Mouse (Mus musculus) myocyte (in vitro differentiated cells): ENCODE data around the gene Cfi. TPM values are rescaled to one million over a fixed set of nuclear protein-coding genes. Genes with fewer than 3 reads are reported as not detected.

Source experiments
- H3K27me3 ChIP-seq: one replicate; pipeline ENCODE4 v1.6.1; 2011; ENCODE audit not compliant: control insufficient read depth, insufficient read depth, insufficient read length
- H3K36me3 ChIP-seq: one replicate; pipeline ENCODE4 v1.6.1; 2011; ENCODE audit not compliant: control insufficient read depth, insufficient read depth
- H3K4me2 ChIP-seq: one replicate; pipeline ENCODE4 v1.6.1; 2011; ENCODE audit warnings: low read depth, control low read depth
- H3K4me3 ChIP-seq: one replicate; pipeline ENCODE4 v1.5.1; 2011; ENCODE audit warnings: mild to moderate bottlenecking, control low read depth, moderate library complexity
- H3K79me2 ChIP-seq: one replicate; pipeline ENCODE4 v1.6.1; 2011; ENCODE audit not compliant: control insufficient read depth, insufficient read depth
- H3ac ChIP-seq: one replicate; pipeline ENCODE4 v1.6.1; 2011; ENCODE audit not compliant: control insufficient read depth, insufficient read length
- CEBPB ChIP-seq: IDR thresholded peaks from 2 replicates; pipeline ENCODE4 v1.6.1; 2011; ENCODE audit warnings: mild to moderate bottlenecking, moderate library complexity; ENCODE audit not compliant: poor library complexity, insufficient read depth, severe bottlenecking
- E2F4 ChIP-seq: IDR thresholded peaks from one replicate; pipeline ENCODE4 v1.6.1; 2011; ENCODE audit warnings: mild to moderate bottlenecking, control low read depth, moderate library complexity; ENCODE audit not compliant: insufficient read depth
- MAX ChIP-seq: IDR thresholded peaks from one replicate; pipeline ENCODE4 v1.6.1; 2011; ENCODE audit warnings: low read depth, mild to moderate bottlenecking, control low read depth
- MYOD1 ChIP-seq, 3 experiments: IDR thresholded peaks; one replicate each; pipeline ENCODE4 v1.6.1; 2011; ENCODE audit warnings: control low read depth in 2 of 3, low read depth in 2 of 3, mild to moderate bottlenecking in 2 of 3, moderate library complexity in 1 of 3; ENCODE audit not compliant: insufficient read length in 2 of 3, control insufficient read depth in 1 of 3
- MYOG ChIP-seq, 3 experiments: IDR thresholded peaks; one replicate each; pipeline ENCODE4 v1.6.1; 2011; ENCODE audit warnings: control low read depth in 2 of 3, low read depth in 2 of 3, mild to moderate bottlenecking in 2 of 3; ENCODE audit not compliant: insufficient read length in 2 of 3, control insufficient read depth in 1 of 3, insufficient read depth in 1 of 3
- POLR2A ChIP-seq: IDR thresholded peaks from one replicate; pipeline ENCODE4 v1.6.1; 2011; ENCODE audit warnings: low read depth, mild to moderate bottlenecking, control low read depth, moderate library complexity; ENCODE audit not compliant: insufficient read length
- POLR2AphosphoS2 ChIP-seq: IDR thresholded peaks from one replicate; pipeline ENCODE4 v1.6.1; 2011; ENCODE audit warnings: low read depth, control low read depth; ENCODE audit not compliant: insufficient read length
- REST ChIP-seq: IDR thresholded peaks from one replicate; pipeline ENCODE4 v1.6.1; 2011; ENCODE audit warnings: mild to moderate bottlenecking, control low read depth, moderate library complexity; ENCODE audit not compliant: insufficient read depth, insufficient read length
- SRF ChIP-seq: IDR thresholded peaks from one replicate; pipeline ENCODE4 v1.6.1; 2011; ENCODE audit warnings: low read depth; ENCODE audit not compliant: control insufficient read depth, insufficient read length
- TCF12 ChIP-seq: IDR thresholded peaks from one replicate; pipeline ENCODE4 v1.6.1; 2011; ENCODE audit warnings: mild to moderate bottlenecking, control low read depth; ENCODE audit not compliant: poor library complexity, insufficient read depth, severe bottlenecking
- TCF3 ChIP-seq: IDR thresholded peaks from one replicate; pipeline ENCODE4 v1.6.1; 2011; ENCODE audit warnings: low read depth, control low read depth; ENCODE audit not compliant: insufficient read length
- USF1 ChIP-seq: IDR thresholded peaks from one replicate; pipeline ENCODE4 v1.6.1; 2011; ENCODE audit warnings: low read depth, mild to moderate bottlenecking, control low read depth, moderate library complexity
- polyA plus RNA-seq: library from polyadenylated mRNA; unstranded; fragments of >200 nt; fragmentation: generic; extraction: Trizol; gene quantifications from one replicate; pipeline ENCODE4 v1.2.1, GENCODE M21; 2012; ENCODE audit warnings: missing spikeins

Cfi gene
- polyA plus RNA-seq, 1 experiment, result not detected

DNA sequence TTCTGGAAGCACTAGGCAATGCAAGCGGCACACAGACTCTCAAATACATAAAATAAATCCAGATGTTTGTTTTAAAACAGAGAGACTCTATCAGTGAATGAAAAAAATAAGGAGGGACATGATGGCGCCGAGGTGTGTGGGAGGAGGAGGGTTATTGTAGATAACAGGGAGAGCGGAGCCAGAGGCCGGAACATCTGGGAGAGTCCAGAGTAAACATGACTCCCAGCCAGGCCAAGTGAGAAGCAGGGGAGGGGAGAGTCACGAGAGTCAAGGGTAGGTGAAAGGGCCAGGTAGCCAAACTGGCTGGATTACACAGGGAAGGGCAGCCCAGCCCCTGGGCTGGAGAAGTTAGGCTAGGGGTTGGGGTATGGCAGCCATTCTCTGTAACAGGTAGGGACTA, 60.9 kb downstream of the Cfi start:
- H3K4me2 ChIP-seq, result no peak overlapping the region
- H3K79me2 ChIP-seq, result no peaks in the 10 kb centered on the region
- no peak overlapping the region for H3K4me3 ChIP-seq
- H3K27me3 ChIP-seq, result no peaks in the 10 kb centered on the region
- no peak for TF ChIP-seq SRF
- TF ChIP-seq E2F4, result no peak
- no peak for TF ChIP-seq TCF3
- TF ChIP-seq TCF12, result no peak
- TF ChIP-seq REST, result no peak
- TF ChIP-seq MAX, result no peak
- H3K36me3 ChIP-seq, result no peaks in the 10 kb centered on the region
- no peak overlapping the region for H3ac ChIP-seq

DNA sequence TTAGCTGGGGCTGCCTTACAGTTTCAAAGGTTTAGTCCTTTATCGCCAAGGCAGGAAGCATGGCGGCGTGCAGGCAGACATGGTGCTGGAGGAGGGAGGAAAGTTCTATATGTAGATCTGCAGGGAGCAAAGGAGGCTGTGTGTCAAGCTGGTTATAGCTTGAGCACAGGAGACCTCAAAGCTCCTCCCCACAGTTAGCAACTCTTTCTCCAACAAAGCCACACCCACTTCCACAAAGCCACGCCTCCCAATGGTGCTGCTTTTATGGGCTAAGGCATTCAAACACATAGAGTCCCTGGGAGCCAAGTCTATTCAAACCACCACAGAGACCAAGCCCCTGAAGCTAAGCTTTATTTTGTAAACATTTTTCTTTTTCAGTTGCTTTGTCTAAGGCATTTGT, 63.2 kb downstream of the Cfi start:
- H3K27me3 ChIP-seq, result no peaks in the 10 kb centered on the region
- no peak overlapping the region for H3K4me3 ChIP-seq
- H3K36me3 ChIP-seq, result no peaks in the 10 kb centered on the region
- H3K4me2 ChIP-seq, result no peak overlapping the region
- no peaks in the 10 kb centered on the region for H3K79me2 ChIP-seq
- no peak overlapping the region for H3ac ChIP-seq
- no peak for TF ChIP-seq REST
- TF ChIP-seq TCF12, result no peak
- TF ChIP-seq POLR2A, result no peak
- no peak for TF ChIP-seq E2F4
- TF ChIP-seq MYOD1 (IDR thresholded peaks at IDR 0.05; ENCODE audit: control insufficient read depth in 1 of 3, insufficient read length in 2 of 3, low read depth in 2 of 3), result no peak
- no peak for TF ChIP-seq CEBPB
- no peak for TF ChIP-seq SRF
- TF ChIP-seq USF1, result no peak
- TF ChIP-seq TCF3, result no peak
- TF ChIP-seq MAX, result no peak
- no peak for TF ChIP-seq MYOG (IDR thresholded peaks at IDR 0.05; ENCODE audit: control insufficient read depth in 1 of 3, insufficient read depth in 1 of 3, insufficient read length in 2 of 3, low read depth in 2 of 3)
- no peak for TF ChIP-seq POLR2AphosphoS2

DNA sequence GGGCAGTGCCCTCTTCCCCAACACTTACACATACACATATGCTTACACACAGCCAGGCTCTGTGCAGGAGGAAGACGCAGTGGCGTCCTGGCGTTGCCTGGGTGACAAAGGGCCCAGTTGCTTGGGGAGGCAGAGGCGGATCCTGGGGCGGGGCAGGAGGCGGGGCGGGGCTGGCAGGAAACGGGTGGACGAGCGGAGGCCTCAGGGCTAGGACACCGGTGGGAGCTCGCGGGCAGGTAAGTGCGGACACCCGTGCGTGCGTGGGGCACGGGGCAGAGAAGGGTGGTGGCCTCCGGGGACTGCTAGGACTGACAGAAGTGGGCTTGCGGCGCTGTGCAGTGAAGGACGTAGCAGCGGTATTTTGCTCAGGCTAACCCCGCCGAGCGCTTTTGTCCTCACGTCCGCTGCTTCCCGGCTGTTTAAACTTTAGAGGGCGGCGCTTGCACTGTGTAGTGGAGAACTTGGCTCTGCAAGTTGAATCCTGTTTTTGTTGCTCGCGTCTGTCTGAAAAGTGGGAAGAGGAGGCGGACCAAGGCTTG, 65.7 kb downstream of the Cfi start, which contains the start of gene Casp6:
Gene Casp6, plus strand, starts transcription at position 155 of the 539 bp plus-strand sequence.
- Histone ChIP-seq H3ac (no peak within 1 kb of the TSS), H3K79me2 (no peaks in the 10 kb centered on the region), H3K36me3 (no peaks in the 10 kb centered on the region), H3K4me3 (peak within 1 kb of the TSS; percentile 45), H3K27me3 (no peaks in the 10 kb centered on the region), H3K4me2 (peak within 1 kb of the TSS; percentile 84)
- TF ChIP-seq POLR2AphosphoS2 (peak; percentile 92), USF1 (no peak), SRF (peak; percentile 6), POLR2A (peak; percentile 87)

DNA sequence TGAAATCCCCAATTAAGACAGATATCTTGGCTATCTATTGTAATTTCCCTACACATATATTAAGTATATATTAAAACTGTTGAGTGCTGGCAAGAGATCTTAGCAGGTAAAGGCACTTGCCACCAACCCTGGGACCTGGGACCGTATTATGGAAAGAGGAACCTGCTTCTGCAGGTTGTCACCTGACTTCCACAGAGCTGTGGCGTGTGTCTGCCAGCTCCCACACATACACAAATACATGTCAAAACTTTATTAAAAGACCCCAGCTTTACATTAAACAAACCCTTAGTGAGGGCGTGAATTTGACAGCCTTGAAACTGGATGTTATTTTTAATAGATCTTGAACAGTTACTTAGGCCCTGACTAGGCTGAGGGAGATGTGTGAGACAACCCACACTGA, 67.7 kb downstream of the Cfi start:
- no peak for TF ChIP-seq SRF
- TF ChIP-seq MAX, result no peak
- TF ChIP-seq E2F4, result no peak
- TF ChIP-seq MYOG (IDR thresholded peaks at IDR 0.05; ENCODE audit: control insufficient read depth in 1 of 3, insufficient read depth in 1 of 3, insufficient read length in 2 of 3, low read depth in 2 of 3), result no peak
- TF ChIP-seq MYOD1 (IDR thresholded peaks at IDR 0.05; ENCODE audit: control insufficient read depth in 1 of 3, insufficient read length in 2 of 3, low read depth in 2 of 3), result no peak
- no peak for TF ChIP-seq REST
- TF ChIP-seq TCF3, result no peak
- no peak for TF ChIP-seq TCF12
- TF ChIP-seq CEBPB, result no peak
- no peak for TF ChIP-seq POLR2AphosphoS2
- no peak for TF ChIP-seq USF1
- no peak for TF ChIP-seq POLR2A
- Histone ChIP-seq H3K36me3 (no peaks in the 10 kb centered on the region), H3K4me2 (no peak overlapping the region), H3K79me2 (no peaks in the 10 kb centered on the region), H3K27me3 (no peaks in the 10 kb centered on the region), H3K4me3 (no peak overlapping the region), H3ac (no peak overlapping the region)

DNA sequence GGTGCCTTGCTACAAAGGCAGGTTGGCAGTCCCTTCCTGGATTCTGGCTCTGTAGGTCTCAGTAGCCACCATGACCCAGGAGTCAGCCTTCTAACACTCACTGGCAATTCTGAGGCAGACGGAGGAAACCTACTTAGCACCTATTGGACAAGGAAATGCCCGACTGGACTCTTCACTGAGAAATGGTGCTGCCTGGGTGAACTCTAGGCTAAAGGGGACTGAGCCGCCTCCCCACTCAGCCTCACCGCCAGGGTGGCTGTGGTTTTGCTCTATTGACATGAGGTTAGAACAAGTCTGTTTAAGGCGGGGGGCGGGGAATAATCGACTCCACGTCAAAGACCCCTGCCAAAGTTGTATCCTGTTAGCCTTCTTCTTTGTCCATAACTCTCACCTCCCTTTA, 68.2 kb downstream of the Cfi start:
- H3K36me3 ChIP-seq, result no peaks in the 10 kb centered on the region
- no peak overlapping the region for H3ac ChIP-seq
- H3K79me2 ChIP-seq, result no peaks in the 10 kb centered on the region
- H3K27me3 ChIP-seq, result no peaks in the 10 kb centered on the region
- TF ChIP-seq POLR2AphosphoS2, result no peak
- no peak for TF ChIP-seq TCF12
- no peak for TF ChIP-seq E2F4
- TF ChIP-seq CEBPB, result no peak
- TF ChIP-seq MYOD1 (IDR thresholded peaks at IDR 0.05; ENCODE audit: control insufficient read depth in 1 of 3, insufficient read length in 2 of 3, low read depth in 2 of 3), result no peak
- no peak for TF ChIP-seq REST
- no peak for TF ChIP-seq SRF
- TF ChIP-seq POLR2A, result no peak
- no peak for TF ChIP-seq USF1
- no peak for TF ChIP-seq MYOG (IDR thresholded peaks at IDR 0.05; ENCODE audit: control insufficient read depth in 1 of 3, insufficient read depth in 1 of 3, insufficient read length in 2 of 3, low read depth in 2 of 3)
- no peak overlapping the region for H3K4me2 ChIP-seq
- no peak overlapping the region for H3K4me3 ChIP-seq
